Mouse (Mus musculus) lung, adult 2 months (tissue): ENCODE data around the gene Cdkal1.

Source experiments
- CTCF ChIP-seq: fragments of 200-500 bp; IDR thresholded peaks from 2 replicates; pipeline ENCODE4 v1.5.1; 2011; ENCODE audit warnings: mild to moderate bottlenecking, low read length, control low read depth; ENCODE audit not compliant: insufficient read depth
- POLR2A ChIP-seq: fragments of 200-500 bp; IDR thresholded peaks from 2 replicates; pipeline ENCODE4 v1.6.1; 2011; ENCODE audit warnings: low read depth, mild to moderate bottlenecking, control low read depth, low read length, borderline replicate concordance; ENCODE audit errors: extremely low read depth

DNA sequence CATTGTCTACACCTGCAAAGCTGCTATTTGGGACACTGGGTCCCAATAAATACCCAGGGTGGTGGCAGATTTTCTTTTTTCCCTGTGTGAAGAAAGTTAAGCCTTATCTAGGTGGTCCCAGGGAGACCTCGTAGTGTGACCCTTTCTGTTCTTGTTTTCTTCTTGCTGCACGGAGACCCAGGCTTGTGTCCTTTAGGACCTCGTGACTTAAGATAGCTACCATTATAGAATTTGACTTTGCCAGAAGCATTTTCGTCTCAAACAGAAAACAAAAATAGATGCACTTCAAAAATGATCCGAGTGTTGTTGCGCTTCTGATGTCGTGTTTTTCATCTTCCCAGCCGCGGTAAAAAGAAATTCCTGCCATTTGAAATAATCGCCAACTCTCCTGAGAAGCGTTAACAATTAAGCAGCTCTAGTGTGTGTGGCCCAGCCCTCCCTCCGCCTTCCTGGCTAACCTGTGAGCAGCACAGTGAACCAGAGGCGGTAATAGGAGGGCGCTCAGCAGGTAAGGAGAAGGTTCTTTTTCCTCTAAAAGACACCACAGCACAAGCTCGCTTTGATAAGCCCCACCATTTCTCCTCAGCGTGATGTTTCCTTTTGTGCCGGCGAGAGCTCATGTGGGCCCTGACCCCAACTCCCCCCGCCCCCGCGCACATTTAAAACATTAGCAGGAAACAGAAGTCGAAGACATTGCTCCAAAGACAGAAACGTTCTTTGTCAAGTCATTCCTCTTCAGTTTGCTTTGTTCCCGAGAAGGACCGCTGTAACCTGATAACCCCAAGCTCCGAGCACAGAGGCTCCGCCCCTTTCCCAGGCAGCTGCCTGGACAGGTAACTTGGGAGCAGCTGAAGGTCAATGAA is 645.1 kb downstream of the Cdkal1 start:
- TF ChIP-seq CTCF (no peak), POLR2A (no peak)
